Mouse (Mus musculus): ENCODE data around the gene Samsn1.

- TF ChIP-seq EP300 (IDR thresholded peaks at IDR 0.05; ENCODE audit: insufficient read depth, low read depth, low read length): no peak
- no peak for TF ChIP-seq POLR2A (IDR thresholded peaks at IDR 0.05; ENCODE audit: insufficient read depth, low read depth, low read length)
Observed at GRCm38 (mm10) chr16:75893470-75893869, 128.6 kb downstream of the Samsn1 start.
